Mouse (Mus musculus) megakaryocyte, embryonic 14.5 days (primary cell): ENCODE results near the gene Tmem190.

ENCODE experiments used
- FLI1 ChIP-seq: IDR thresholded peaks from 2 replicates; pipeline ENCODE4 v1.6.1; 2012; ENCODE audit warnings: low read length, inconsistent platforms, mixed read lengths
- GATA1 ChIP-seq: IDR thresholded peaks from 3 replicates; pipeline ENCODE4 v1.6.1; 2012; ENCODE audit warnings: mixed read lengths, low read length, inconsistent platforms, borderline replicate concordance

- TF ChIP-seq FLI1 (no peak), GATA1 (no peak)
Measured at GRCm38 (mm10) chr7:4783667-4784268, 1.0 kb downstream of the Tmem190 start.
